Mouse (Mus musculus): Measurements from ENCODE around the gene Nsd1. TPM values are rescaled to one million over a fixed set of nuclear protein-coding genes. Genes with fewer than 3 reads are reported as not detected.
"Not testable (repeated sequence)": the region's sequence is repeated elsewhere in the genome, so short reads cannot be mapped to it uniquely, and the experiment has no call there.

Nsd1 gene
- polyA plus RNA-seq, 1 experiment from 2014 or later, result 15.5 TPM

DNA sequence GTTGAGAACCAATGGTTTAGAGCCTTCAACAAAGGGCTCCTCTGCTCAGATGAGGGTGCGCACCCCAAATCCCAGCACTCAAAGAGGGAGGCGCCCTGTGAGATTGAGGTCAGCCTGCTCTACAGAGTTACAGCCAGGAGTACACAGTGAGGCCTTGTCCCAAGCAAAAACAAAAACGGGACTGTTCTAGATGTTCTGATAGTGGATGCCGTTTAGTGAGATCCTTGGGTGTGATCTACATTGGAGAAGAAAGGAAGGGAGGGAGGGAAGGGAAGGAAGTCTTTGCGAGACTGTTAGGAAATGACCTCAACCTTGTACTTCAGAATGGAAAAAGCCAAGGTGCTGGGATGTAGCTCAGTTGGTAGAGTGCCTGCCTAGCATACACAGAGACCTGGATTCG is 33.3 kb upstream of the Nsd1 start:
- no peak for ATAC-seq (ENCODE audit: low read depth)

DNA sequence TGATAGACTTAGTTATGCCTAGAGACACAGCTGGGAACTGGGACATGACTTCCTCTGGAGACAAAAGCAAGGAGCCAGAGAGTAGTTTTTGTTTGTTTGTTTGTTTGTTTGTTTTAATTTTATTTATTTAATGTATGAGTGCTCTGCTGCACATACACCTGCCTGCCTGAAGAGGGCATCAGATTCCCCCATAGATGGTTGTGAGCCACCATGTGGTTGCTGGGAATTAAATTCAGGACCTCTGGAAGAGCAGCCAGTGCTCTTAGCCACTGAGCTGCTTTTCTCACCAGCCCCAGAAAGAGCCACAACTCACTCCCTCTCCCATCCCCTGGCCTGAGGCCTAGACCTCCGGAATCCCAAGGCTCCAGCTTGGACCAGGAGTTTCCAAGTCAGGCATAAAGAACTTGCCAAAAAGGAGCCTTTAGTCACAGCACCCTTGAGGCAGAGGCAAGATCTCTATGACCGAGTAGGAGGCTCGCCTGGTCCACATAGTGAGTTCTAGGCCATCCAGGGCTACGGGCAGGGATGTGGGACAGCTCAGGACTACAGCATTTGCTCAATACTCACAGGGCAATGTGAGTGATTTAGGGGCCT is 31.6 kb upstream of the Nsd1 start:
- 58% methylated on average over 4 of the region's 4 CpGs for WGBS (ENCODE audit: insufficient replicate concordance)
- ATAC-seq (ENCODE audit: low read depth) (no peak), DNase-seq (no peak)
- no peaks in the 10 kb centered on the region for H3K9me3 ChIP-seq (replicated peaks)
- no peak overlapping the region for H3K27ac ChIP-seq
- no peak overlapping the region for H3K4me2 ChIP-seq
- H3K27me3 ChIP-seq, result no peaks in the 10 kb centered on the region
- H3K9ac ChIP-seq, result no peak overlapping the region
- no peaks in the 10 kb centered on the region for H3K36me3 ChIP-seq
- H3K4me1 ChIP-seq (replicated peaks), result peaks cover 19% of the 10 kb centered on the region
- H3K4me3 ChIP-seq (replicated peaks), result no peak overlapping the region

More for the DNA sequence above, 33.3 kb upstream of the Nsd1 start:
- no peak for DNase-seq
- H3K36me3 ChIP-seq, result no peaks in the 10 kb centered on the region
- H3K4me1 ChIP-seq (replicated peaks), result peaks cover 17% of the 10 kb centered on the region
- no peaks in the 10 kb centered on the region for H3K9me3 ChIP-seq (replicated peaks)
- 52% methylated on average over 6 of the region's 6 CpGs for WGBS (ENCODE audit: insufficient replicate concordance)
- H3K9ac ChIP-seq, result no peak overlapping the region
- H3K27ac ChIP-seq, result no peak overlapping the region
- H3K4me3 ChIP-seq (replicated peaks), result no peak overlapping the region
- peaks cover 4% of the 10 kb centered on the region; the same call in 1 of the 2 replicates for H3K27me3 ChIP-seq
- H3K4me2 ChIP-seq, result no peak overlapping the region

DNA sequence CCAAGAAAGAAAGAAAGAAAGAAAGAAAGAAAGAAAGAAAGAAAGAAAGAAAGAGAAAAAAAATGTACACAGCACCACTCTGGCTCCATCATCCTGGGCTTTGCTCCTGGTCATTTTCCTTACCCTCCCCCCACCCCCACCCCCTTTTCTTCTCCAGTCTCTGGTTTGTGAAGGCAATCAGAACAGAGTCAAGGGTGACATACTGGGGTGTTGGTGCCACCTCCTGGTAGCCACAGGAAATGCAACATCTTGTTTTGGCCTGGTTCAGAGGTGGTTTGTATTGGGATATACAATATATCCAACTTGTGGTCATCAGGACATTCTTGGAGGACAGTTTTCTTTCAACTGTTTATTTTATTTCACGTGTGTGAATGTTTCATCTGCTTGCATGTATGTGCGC is 31.0 kb upstream of the Nsd1 start:
- no peak overlapping the region for H3K4me2 ChIP-seq
- ATAC-seq (ENCODE audit: low read depth) (no peak), DNase-seq (peak; percentile 51)
- no peaks in the 10 kb centered on the region for H3K9me3 ChIP-seq (replicated peaks)
- H3K4me1 ChIP-seq (replicated peaks), result peaks cover 24% of the 10 kb centered on the region
- 39% methylated on average over 2 of the region's 2 CpGs for WGBS (ENCODE audit: insufficient replicate concordance)
- H3K9ac ChIP-seq, result no peak overlapping the region
- H3K27ac ChIP-seq, result no peak overlapping the region
- no peaks in the 10 kb centered on the region for H3K27me3 ChIP-seq
- H3K36me3 ChIP-seq, result no peaks in the 10 kb centered on the region
- H3K4me3 ChIP-seq (replicated peaks), result no peak overlapping the region

DNA sequence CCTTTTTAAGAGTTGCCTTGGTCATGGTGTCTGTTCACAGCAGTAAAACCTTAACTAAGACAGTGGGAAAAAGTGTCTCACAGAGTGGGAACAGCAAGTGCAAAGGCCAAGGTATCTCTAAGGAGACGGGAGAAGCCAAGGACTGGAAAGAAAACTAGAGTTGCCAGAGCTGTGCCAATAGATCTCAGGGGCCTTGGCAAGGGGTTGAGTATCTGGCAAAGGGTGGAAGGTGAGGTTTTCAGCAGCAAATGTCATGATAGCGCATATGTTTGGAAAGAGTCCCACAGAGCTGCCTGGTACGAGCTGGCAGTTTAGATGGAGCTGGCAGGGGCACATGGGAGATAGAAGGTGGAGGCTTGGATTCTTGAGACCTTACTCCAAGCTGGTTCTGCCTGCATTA is 30.0 kb upstream of the Nsd1 start:
- Histone ChIP-seq H3K9ac (no peak overlapping the region), H3K4me2 (no peak overlapping the region), H3K9me3 (replicated peaks) (no peaks in the 10 kb centered on the region), H3K36me3 (no peaks in the 10 kb centered on the region), H3K27me3 (no peaks in the 10 kb centered on the region), H3K4me1 (replicated peaks) (peaks cover 28% of the 10 kb centered on the region), H3K4me3 (replicated peaks) (no peak overlapping the region), H3K27ac (no peak overlapping the region)
- DNase-seq (no peak), ATAC-seq (ENCODE audit: low read depth) (no peak)
- WGBS (ENCODE audit: insufficient replicate concordance), result 80% methylated on average over 3 of the region's 3 CpGs

DNA sequence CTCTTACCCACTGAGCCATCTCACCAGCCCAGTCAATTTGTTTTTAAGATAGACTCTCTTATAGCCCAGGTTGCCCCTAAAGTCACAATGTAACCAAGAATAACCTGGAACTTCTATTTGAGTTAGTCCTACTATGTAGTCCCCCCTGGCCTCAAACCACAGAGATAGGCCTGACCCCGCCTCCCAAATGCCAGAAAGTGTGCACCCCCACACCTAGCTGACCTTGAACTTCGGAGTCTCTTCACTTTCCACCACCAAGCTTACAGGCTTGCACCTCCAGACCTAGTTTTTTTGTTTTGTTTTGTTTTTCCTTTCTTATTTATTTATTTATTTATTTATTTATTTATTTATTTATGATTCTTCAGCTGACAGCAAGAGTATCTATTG is 27.8 kb upstream of the Nsd1 start:
- no peak for DNase-seq
- H3K4me3 ChIP-seq (replicated peaks), result peak overlapping the region; percentile 53
- H3K4me2 ChIP-seq, result peak overlapping the region; percentile 68
- H3K27ac ChIP-seq, result peak overlapping the region; percentile 84
- H3K4me1 ChIP-seq (replicated peaks), result peaks cover 28% of the 10 kb centered on the region
- H3K36me3 ChIP-seq, result no peaks in the 10 kb centered on the region
- 39% methylated on average over 2 of the region's 2 CpGs for WGBS (ENCODE audit: insufficient replicate concordance)
- H3K9ac ChIP-seq, result peak overlapping the region; percentile 70
- H3K27me3 ChIP-seq, result no peaks in the 10 kb centered on the region
- no peak for ATAC-seq (ENCODE audit: low read depth)
- no peaks in the 10 kb centered on the region for H3K9me3 ChIP-seq (replicated peaks)

DNA sequence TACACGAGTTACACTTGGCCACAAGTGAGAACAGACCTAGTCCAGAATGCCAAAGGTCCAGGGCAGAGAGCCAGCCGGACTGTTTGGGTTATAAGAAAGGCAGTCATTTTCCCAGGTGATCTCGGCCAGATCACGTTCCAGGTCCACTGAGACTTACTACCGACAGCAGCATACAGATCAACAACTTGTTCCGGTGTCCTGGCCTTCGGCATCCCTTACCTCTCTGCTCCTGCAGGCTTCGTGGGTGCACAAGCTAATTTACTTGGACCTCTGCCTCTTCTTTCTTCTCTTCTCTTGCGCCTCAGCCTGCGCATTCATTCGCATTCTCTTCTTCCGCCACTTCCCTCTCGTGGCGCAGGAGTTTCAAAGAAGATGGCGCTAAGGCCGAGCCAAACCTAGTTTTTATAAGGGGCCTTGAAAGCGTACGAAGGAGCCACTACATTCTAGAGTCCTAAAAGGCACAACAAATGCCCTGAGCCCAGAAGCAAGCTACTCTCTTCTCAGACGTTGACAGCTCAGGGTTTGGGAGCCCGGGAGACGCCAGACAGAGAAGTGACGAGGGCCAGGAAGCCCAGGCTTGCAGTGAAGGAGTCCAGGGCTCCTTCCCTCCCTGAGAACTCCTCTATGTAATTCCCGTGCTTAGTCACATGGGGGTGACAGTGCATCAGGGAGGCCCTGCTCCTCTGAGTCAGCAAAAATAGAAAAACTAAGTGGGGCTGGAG is 27.2 kb upstream of the Nsd1 start:
- Histone ChIP-seq H3K4me2 (peak overlapping the region; percentile 68), H3K9ac (peak overlapping the region; percentile 70), H3K4me1 (replicated peaks) (peaks cover 28% of the 10 kb centered on the region), H3K9me3 (replicated peaks) (no peaks in the 10 kb centered on the region), H3K4me3 (replicated peaks) (peak overlapping the region; percentile 53), H3K27me3 (no peaks in the 10 kb centered on the region), H3K36me3 (no peaks in the 10 kb centered on the region), H3K27ac (peak overlapping the region; percentile 84)
- DNase-seq, result peak; percentile 59
- 9% methylated on average over 23 of the region's 23 CpGs for WGBS (ENCODE audit: insufficient replicate concordance)
- peak; percentile 89 for ATAC-seq (ENCODE audit: low read depth)

DNA sequence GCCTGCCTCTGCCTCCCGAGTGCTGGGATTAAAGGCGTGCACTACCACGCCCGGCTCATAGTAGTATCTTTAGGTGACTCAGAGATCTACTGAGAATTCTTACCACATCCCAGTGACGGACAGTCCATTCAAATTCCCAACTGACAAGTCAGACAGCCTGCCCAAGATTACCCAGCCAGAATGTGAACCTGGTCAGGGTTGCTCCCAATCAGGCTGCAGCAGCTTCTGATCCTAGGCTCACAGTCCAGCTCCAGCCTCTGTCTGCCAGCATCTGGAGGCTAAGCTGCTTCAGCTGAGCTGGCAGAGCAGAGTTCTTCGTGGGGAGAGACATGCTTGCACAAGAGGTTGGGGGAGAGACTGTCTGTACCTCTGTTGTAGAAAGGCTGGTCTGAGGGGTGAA is 26.2 kb upstream of the Nsd1 start:
- no peaks in the 10 kb centered on the region for H3K36me3 ChIP-seq
- H3K27ac ChIP-seq, result no peak overlapping the region

DNA sequence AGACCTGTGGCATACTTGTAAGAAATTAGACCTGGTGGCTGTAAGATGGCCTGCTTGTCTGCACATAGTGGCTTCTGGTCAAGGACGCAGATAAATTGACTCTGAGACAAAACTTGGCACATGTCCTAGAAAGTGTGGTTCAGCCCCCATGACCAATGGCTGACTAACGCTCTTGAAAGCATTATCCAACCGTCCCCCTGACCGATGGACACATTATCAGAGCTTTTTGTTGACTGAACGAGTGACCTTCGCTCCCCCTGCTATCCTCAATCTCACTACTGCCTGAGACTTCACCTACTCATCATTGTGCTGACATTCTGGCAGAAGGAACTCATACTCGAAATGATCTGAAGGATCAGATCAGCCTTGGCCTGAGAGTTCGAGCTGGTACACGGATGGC is 22.5 kb upstream of the Nsd1 start:
- peaks cover 42% of the 10 kb centered on the region for H3K4me1 ChIP-seq (replicated peaks)
- not testable (repeated sequence) for H3K4me2 ChIP-seq; H3K9ac ChIP-seq; H3K4me3 ChIP-seq (replicated peaks); H3K27ac ChIP-seq; H3K9me3 ChIP-seq (replicated peaks); H3K27me3 ChIP-seq; ATAC-seq (ENCODE audit: low read depth); DNase-seq; H3K36me3 ChIP-seq
- WGBS (ENCODE audit: insufficient replicate concordance), result 53% methylated on average over 4 of the region's 9 CpGs

More for the DNA sequence above, 26.2 kb upstream of the Nsd1 start:
- ATAC-seq (ENCODE audit: low read depth) (0 out of 2 replicates have a peak, but pooled peaks have one; percentile 6), DNase-seq (no peak)
- Histone ChIP-seq H3K4me2 (no peak overlapping the region), H3K27me3 (no peaks in the 10 kb centered on the region), H3K9ac (no peak overlapping the region), H3K4me1 (replicated peaks) (peaks cover 28% of the 10 kb centered on the region), H3K9me3 (replicated peaks) (no peaks in the 10 kb centered on the region), H3K4me3 (replicated peaks) (no peak overlapping the region)
- 66% methylated on average over 6 of the region's 6 CpGs for WGBS (ENCODE audit: insufficient replicate concordance)

DNA sequence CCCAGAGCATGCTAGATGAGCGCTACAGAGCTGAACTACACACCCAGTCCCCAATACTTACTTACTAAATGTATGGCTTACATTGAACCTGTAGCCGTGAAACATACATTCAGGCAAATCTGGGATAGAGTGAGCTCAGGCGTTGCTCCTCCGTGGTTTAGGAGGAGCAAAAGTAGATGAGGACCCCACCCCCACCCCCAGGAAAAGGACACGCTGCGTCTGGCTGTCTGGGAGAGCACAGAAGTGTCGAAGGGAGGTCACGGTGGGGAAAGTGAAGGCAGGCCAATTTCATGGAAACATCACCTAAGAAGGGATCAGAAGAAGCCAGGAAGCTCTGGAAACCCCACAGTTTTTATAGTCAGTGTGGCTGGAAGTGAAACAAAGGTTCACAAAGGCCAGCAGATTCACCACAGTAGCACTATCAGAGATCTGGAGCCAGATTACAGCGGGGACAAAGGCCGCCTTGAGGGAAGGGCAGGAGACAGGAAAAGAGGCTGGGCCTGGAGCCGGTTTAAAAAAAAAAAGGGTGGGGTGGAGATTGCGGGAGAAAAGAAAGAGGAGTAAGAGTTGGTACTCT is 20.0 kb upstream of the Nsd1 start:
- ATAC-seq (ENCODE audit: low read depth) (no peak; the same call in 1 of the 2 replicates), DNase-seq (no peak)
- H3K36me3 ChIP-seq, result no peaks in the 10 kb centered on the region
- peaks cover 24% of the 10 kb centered on the region for H3K4me1 ChIP-seq (replicated peaks)
- H3K4me3 ChIP-seq (replicated peaks), result peak overlapping the region; percentile 59
- H3K27me3 ChIP-seq, result no peaks in the 10 kb centered on the region
- peak overlapping the region; percentile 77 for H3K27ac ChIP-seq
- peak overlapping the region; percentile 70 for H3K9ac ChIP-seq
- WGBS (ENCODE audit: insufficient replicate concordance), result 4% methylated on average over 12 of the region's 12 CpGs
- H3K9me3 ChIP-seq (replicated peaks), result no peaks in the 10 kb centered on the region
- peak overlapping the region; percentile 83 for H3K4me2 ChIP-seq

DNA sequence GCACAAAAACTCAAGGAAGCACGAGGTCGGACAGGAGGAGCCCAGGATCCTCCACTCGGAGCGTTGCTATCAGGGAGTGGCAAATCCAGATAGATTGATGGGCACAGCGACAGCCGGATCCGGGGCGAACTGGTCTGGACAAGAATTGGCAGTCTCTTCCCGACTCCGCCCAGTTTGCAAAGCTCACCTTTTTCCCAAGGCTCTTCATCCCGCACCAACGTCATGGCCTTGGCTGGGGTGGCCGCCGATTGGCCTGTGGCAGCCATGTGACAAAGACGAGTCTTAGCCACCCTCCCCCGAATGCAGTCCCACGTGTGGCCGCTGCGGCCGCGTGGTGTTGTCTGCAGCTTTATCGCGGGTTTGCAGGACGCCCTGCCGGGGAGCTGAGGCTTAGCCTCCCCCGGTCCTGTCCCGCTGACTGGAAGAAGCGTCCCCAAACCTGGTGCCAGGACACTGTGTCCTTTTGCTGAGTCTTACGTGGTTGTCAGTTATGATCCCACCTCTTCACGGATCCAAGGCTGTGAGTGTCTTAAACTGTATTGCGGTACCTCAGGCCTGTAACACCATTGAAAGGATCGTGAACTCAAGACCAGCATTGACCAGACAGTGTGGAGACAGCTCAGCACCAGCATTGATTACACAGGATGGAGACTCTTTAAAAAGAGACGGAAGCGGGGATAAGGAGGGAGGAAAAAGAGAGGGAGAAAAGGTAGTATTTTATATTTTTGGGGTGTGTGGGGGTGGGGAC is 19.3 kb upstream of the Nsd1 start:
- DNase-seq, result peak; percentile 94
- H3K27me3 ChIP-seq, result no peaks in the 10 kb centered on the region
- H3K9ac ChIP-seq, result peak overlapping the region; percentile 70
- H3K36me3 ChIP-seq, result no peaks in the 10 kb centered on the region
- peak overlapping the region; percentile 77 for H3K27ac ChIP-seq
- no peaks in the 10 kb centered on the region for H3K9me3 ChIP-seq (replicated peaks)
- peaks cover 24% of the 10 kb centered on the region for H3K4me1 ChIP-seq (replicated peaks)
- H3K4me3 ChIP-seq (replicated peaks), result peak overlapping the region; percentile 59
- peak overlapping the region; percentile 83 for H3K4me2 ChIP-seq
- ATAC-seq (ENCODE audit: low read depth), result peak; percentile 97
- WGBS (ENCODE audit: insufficient replicate concordance), result under 1% methylated on average over 34 of the region's 34 CpGs

DNA sequence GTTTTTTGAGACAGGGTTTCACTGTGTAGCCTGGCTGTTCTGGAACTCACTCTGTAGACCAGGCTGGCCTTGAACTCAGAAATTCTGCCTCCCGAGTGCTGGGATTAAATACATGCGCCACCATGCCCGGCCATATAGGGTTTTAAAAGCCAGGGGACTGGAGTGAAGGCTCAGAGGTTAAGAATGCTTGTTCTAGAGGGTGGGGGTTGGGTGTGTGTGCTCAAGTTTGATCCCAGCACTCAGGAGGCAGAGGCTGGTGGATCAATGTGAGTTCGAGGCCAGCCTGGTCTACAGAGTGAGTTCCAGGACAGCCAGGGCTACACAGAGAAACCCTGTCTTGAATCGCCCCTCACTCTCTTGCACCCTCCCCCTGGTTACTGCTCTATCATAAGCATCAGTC is 18.0 kb upstream of the Nsd1 start:
- Histone ChIP-seq H3K4me2 (peak overlapping the region; percentile 83), H3K9ac (peak overlapping the region; percentile 70; the same call in 1 of the 2 replicates), H3K4me1 (replicated peaks) (peaks cover 24% of the 10 kb centered on the region), H3K4me3 (replicated peaks) (no peak overlapping the region), H3K9me3 (replicated peaks) (no peaks in the 10 kb centered on the region), H3K27ac (0 out of 2 replicates have a peak overlapping the region, but pooled peaks have one; percentile 77), H3K36me3 (no peaks in the 10 kb centered on the region), H3K27me3 (no peaks in the 10 kb centered on the region)
- ATAC-seq (ENCODE audit: low read depth), result no peak
- DNase-seq, result no peak
- 82% methylated on average over 5 of the region's 5 CpGs for WGBS (ENCODE audit: insufficient replicate concordance)
